Mouse (Mus musculus) embryonic facial prominence, embryonic 10.5 days (tissue): ENCODE results near the gene Sos1. TPM values are rescaled to one million over a fixed set of nuclear protein-coding genes. Genes with fewer than 3 reads are reported as not detected.

Experiments used
- DNase-seq: peaks from one replicate; pipeline ENCODE4 v3.0.0-alpha.2; 2017; ENCODE audit warnings: low spot score
- H3K27ac ChIP-seq: fragments of 300-500 bp; sonication (generic); replicated peaks from 2 replicates; pipeline ENCODE4 v1.5.1; 2016; ENCODE audit warnings: mild to moderate bottlenecking
- H3K27me3 ChIP-seq: fragments of 300-500 bp; sonication (generic); replicated peaks from 2 replicates; pipeline ENCODE4 v1.6.1; 2016; ENCODE audit warnings: low read depth, mild to moderate bottlenecking; ENCODE audit not compliant: poor library complexity, severe bottlenecking
- H3K36me3 ChIP-seq: fragments of 300-500 bp; sonication (generic); replicated peaks from 2 replicates; pipeline ENCODE4 v1.6.1; 2016; ENCODE audit warnings: mild to moderate bottlenecking, moderate library complexity
- H3K4me1 ChIP-seq: fragments of 300-500 bp; sonication (generic); 2 replicates; pipeline ENCODE4 v1.6.1; 2016
- H3K4me3 ChIP-seq: fragments of 300-500 bp; sonication (generic); 2 replicates; pipeline ENCODE4 v1.5.1; 2016; ENCODE audit warnings: mild to moderate bottlenecking, moderate library complexity
- H3K9me3 ChIP-seq: fragments of 300-500 bp; sonication (generic); 2 replicates; pipeline ENCODE4 v1.6.1; 2016; ENCODE audit warnings: mild to moderate bottlenecking
- WGBS: fragments of 180-500 bp; shearing (Covaris S2); methylation state at CpG from one replicate; pipeline ENCODE4 v1.1.7; 2016; 5-methylcytosine and 5-hydroxymethylcytosine counted together
- polyA plus RNA-seq: library from polyadenylated mRNA; unstranded; fragments of >200 nt; fragmentation: Nextera tagmentation; extraction: Ambion mirVana; gene quantifications from 2 replicates; pipeline ENCODE4 v1.2.1, GENCODE M21; 2016

Gene Sos1
- polyA plus RNA-seq = 4.9 and 5.1 TPM in 2 replicates

DNA sequence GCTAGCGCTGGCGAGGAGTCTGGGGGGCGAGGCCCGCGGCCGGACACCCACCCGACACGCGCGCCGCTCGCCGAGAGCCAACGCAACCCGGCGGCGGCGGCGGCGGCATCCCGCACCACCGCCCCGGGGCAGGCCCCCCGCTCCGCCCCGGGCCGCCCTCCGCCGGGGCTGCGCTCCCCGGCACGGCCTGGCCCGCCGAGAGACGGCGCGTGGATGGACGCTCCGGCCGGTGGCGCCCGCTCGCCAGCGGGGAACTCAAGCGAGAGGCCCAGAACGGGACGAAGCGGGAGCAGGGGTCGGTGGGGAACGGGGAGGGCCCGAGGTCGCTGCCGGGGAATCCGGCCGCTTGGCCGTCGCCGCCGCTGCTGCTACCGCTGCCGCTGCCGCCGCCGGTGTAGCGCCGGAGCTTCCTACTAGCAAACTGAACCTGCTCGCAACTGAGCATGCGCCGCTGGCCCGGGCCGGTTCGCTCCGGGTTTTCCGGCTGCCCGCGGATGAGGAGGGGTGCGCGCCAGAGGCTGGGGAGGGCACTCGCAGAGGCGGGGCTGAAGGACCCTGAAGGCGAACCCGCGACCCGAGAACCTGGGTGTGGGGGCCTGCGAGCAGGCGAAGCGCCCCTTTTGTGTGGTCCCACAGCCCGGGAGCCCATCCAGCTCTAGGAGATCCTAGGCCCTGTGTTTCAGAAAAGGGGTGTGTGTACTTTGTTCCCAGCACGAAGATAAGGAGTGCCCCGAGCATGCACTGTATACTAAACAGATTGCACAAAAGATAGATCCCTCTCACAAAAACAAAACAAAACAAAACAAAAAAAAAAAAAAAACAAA, at the start of gene Sos1:
TSS of gene Sos1 (minus strand) at position 423 of the 824 bp plus-strand sequence.
- WGBS = under 1% methylated on average over 90 of the region's 90 CpGs
- peak; percentile 98 for DNase-seq
- Histone ChIP-seq H3K4me3 (peak within 1 kb of the TSS; percentile 97), H3K27me3 (no peaks in the 10 kb centered on the region), H3K36me3 (peaks cover 22% of the 10 kb centered on the region), H3K4me1 (peaks cover 38% of the 10 kb centered on the region), H3K27ac (peak within 1 kb of the TSS; percentile 97), H3K9me3 (no peaks in the 10 kb centered on the region)

DNA sequence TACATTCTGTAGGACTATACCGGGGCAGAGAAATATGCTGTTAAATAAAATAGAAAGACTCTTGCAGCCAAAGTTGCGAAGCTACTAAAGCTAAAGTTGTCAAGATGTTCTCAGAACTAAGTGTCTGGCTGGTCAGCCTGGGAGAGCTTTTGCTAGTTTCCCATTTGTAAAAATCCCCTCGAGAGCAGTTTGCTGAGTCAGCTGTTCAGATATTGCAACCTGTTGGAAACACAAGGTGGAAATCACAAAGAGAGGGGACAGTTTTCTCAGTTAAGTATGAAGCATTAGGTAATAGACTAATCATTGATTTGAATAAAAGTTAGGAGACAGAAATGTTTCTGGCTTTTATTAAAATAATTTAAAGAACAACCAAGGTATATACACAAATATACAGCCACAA, 43.0 kb upstream of the Sos1 start:
- DNase-seq = no peak
- WGBS = 89% methylated on average over 3 of the region's 3 CpGs

DNA sequence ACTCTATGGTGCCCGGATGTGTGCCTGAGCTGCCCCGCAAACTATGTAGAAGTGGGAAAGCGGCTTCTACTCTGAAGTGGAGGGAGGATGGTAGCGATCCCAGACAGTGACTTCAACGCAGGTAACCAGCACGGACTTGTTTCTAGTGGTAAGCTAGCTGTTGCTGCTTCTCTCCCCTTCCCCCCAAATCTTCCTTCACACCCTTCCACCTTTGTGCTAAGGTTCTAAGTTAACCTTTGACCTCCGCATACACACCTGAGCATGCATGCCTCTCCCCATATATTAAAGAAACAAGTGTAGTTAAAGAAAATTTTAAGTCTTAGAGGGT, 41.9 kb upstream of the Sos1 start:
- Histone ChIP-seq H3K4me3 (no peak overlapping the region), H3K36me3 (no peaks in the 10 kb centered on the region), H3K27me3 (no peaks in the 10 kb centered on the region), H3K4me1 (no peaks in the 10 kb centered on the region), H3K27ac (no peak overlapping the region), H3K9me3 (no peaks in the 10 kb centered on the region)
- DNase-seq = no peak
- WGBS = 59% methylated on average over 7 of the region's 7 CpGs

More for the DNA sequence above, 43.0 kb upstream of the Sos1 start:
- Histone ChIP-seq H3K4me1 (no peaks in the 10 kb centered on the region), H3K36me3 (no peaks in the 10 kb centered on the region), H3K27me3 (no peaks in the 10 kb centered on the region), H3K27ac (no peak overlapping the region), H3K4me3 (no peak overlapping the region), H3K9me3 (no peaks in the 10 kb centered on the region)

DNA sequence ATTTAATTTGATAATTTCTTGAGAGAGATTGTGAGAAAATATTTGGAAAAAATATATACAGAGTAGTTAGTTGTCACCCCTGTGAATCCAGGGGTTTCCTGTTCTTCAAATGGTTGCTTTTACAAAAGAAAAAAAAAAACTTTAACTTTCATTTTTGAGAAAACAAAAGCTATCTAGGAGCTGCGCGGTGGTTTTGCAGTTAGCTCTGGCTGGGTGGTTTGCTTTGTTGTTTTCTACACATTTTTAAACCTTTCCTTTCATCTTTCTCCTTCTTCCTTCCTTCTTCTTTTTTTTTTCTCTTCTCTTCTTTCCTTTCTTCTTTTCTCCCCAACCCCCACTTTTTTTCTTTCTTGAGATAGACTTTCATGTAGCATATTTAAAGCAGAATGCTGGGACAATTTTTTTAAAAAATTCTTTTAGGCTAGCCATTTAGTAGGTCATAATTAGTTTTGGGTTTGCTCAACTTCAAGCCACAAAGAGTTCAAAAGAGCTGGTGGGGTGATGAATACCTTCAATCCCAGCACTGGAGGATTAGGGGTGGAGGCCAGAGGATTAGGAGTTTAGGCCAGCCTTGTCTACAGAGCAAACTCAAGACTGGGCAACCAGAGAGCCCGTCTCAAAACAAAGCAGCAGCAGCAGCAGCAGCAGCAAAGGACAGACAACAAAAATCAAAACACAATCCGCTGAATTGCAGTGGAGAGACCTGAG, 41.4 kb upstream of the Sos1 start:
- Histone ChIP-seq H3K4me3 (no peak overlapping the region), H3K27me3 (no peaks in the 10 kb centered on the region), H3K4me1 (no peaks in the 10 kb centered on the region), H3K27ac (no peak overlapping the region), H3K36me3 (no peaks in the 10 kb centered on the region), H3K9me3 (no peaks in the 10 kb centered on the region)
- 46% methylated on average over 4 of the region's 4 CpGs for WGBS
- DNase-seq = no peak

DNA sequence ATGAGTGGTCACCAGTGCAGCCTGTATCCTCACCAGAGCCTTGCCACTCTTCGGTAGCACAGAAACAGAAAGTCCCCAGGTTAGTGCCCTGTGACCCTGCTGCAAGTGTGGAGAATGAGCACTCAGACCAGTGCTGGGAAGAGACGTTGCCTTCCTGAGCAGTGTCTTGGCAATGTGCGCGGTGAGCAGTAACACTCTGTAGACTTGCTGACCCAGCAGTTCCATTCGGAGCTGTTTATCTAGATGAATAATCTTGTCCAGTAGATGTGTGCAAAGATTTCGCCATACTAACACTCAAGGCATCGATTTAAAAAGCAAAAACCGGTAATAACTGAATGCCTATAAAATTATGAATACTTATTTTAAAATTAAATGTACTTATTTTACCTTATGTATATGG, 40.3 kb upstream of the Sos1 start:
- Histone ChIP-seq H3K4me1 (no peaks in the 10 kb centered on the region), H3K27ac (no peak overlapping the region), H3K9me3 (no peaks in the 10 kb centered on the region), H3K36me3 (no peaks in the 10 kb centered on the region), H3K4me3 (no peak overlapping the region), H3K27me3 (no peaks in the 10 kb centered on the region)
- DNase-seq = no peak
- WGBS = 85% methylated on average over 8 of the region's 8 CpGs

DNA sequence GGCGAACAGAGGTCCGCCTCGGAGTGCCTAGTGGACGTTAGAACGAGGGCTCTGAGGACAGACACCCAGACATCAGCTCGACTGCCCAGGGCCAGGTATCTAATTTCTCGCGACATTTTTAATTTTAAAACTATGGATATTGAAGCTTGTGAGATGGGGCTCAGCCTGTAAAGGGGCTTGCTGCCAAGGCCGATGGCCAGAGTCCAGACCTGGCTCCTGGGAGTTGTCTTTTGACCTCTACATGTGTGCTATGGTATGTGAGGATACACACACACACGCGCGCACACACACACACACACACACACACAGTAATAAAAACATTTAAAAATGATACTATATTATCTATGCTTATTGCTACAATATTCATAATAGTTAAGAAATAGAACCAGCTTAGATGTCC, 38.6 kb upstream of the Sos1 start:
- no peaks in the 10 kb centered on the region for H3K27me3 ChIP-seq
- H3K36me3 ChIP-seq = no peaks in the 10 kb centered on the region
- no peak for DNase-seq
- H3K27ac ChIP-seq = no peak overlapping the region
- H3K4me3 ChIP-seq = no peak overlapping the region
- H3K4me1 ChIP-seq = no peaks in the 10 kb centered on the region
- WGBS = 94% methylated on average over 12 of the region's 12 CpGs
- no peaks in the 10 kb centered on the region for H3K9me3 ChIP-seq

DNA sequence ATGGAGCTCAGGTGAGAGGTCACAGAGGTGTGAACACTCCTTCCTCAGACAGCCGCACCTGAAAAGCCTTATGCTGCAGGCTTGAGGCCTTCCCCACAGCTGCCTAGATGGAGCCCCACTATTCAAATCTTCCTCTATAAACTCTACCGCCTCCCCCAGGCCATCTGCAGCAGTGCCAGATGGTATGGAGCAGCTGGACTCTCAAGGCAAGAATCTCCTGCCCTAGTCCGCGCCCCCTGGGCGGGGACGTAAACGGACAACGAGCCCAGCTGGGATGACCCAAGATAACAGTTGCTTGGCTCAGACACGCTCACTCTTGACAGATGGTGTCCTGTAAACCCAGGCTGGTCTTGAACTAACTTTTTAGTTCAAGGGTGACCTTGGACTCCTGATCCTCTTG, 37.0 kb upstream of the Sos1 start:
- no peak for DNase-seq
- no peaks in the 10 kb centered on the region for H3K36me3 ChIP-seq
- WGBS = 82% methylated on average over 9 of the region's 9 CpGs
- H3K27ac ChIP-seq = no peak overlapping the region
- no peaks in the 10 kb centered on the region for H3K9me3 ChIP-seq
- no peaks in the 10 kb centered on the region for H3K4me1 ChIP-seq
- no peaks in the 10 kb centered on the region for H3K27me3 ChIP-seq
- no peak overlapping the region for H3K4me3 ChIP-seq

DNA sequence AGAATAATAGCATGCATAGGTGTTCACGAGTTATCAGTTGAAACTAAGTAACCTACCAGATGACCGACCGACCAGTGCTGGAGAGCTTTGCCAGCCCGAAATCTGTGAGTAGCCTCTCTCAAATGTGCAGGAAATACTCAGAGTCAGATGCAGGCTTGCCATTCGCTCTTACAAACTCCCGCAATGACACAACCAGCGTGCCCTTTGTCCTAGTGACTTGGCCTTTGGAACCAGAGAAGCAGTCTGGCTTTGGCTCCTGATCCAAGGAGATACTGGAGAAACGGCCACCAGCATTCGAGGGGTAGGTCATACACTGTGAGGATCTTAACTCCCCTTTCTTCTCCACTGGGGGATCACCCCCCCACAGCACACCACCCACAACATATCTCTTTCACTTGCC, 35.7 kb upstream of the Sos1 start:
- no peak for DNase-seq
- Histone ChIP-seq H3K4me3 (no peak overlapping the region), H3K27ac (no peak overlapping the region), H3K36me3 (no peaks in the 10 kb centered on the region), H3K4me1 (no peaks in the 10 kb centered on the region), H3K9me3 (no peaks in the 10 kb centered on the region), H3K27me3 (no peaks in the 10 kb centered on the region)
- 89% methylated on average over 9 of the region's 9 CpGs for WGBS

DNA sequence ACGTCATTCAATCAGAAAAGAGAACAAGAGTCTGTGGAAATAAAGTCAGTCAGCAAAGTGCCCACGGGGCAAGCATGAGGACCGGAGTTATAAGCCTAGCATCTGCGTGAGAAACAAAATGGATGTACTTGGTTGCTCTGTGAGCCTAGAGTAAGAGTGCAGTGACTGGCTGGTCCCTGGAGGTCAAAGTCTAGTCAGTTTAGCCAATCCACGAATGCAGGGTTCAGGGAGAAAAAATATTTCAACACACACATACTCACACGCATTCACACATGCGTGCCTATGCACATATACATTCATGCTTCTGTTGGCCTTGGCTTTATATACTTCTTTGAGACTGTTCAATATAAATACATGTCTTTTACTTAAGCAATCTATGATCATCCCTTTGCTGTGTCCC, 35.3 kb upstream of the Sos1 start:
- DNase-seq = no peak
- H3K27ac ChIP-seq = no peak overlapping the region
- 90% methylated on average over 7 of the region's 7 CpGs for whole genome bisulfite sequencing
- H3K36me3 ChIP-seq = no peaks in the 10 kb centered on the region
- H3K27me3 ChIP-seq = no peaks in the 10 kb centered on the region
- H3K9me3 ChIP-seq = no peaks in the 10 kb centered on the region
- no peak overlapping the region for H3K4me3 ChIP-seq
- no peaks in the 10 kb centered on the region for H3K4me1 ChIP-seq

DNA sequence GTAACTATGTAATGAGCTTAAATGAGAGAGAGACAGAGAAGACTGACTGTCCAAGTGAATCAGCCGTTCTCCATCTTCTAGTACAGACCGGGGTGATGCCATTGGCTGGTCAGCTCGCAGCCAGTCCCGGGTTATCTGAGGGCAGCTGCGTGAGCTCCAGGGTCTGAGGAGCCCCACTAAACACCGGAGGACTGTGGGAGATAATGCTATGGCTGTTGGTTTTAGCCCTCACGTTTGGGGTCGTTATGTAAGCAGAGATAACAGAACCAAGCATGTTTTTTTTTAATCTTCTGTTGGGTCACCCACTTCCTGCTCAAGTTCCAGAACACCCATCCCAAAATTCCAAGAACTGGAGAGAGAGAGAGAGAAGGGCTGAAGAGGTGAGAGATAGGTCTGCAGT, 33.5 kb upstream of the Sos1 start:
- H3K9me3 ChIP-seq = no peaks in the 10 kb centered on the region
- no peaks in the 10 kb centered on the region for H3K36me3 ChIP-seq
- WGBS = 86% methylated on average over 8 of the region's 8 CpGs
- H3K4me3 ChIP-seq = no peak overlapping the region
- H3K27ac ChIP-seq = no peak overlapping the region
- no peaks in the 10 kb centered on the region for H3K27me3 ChIP-seq
- H3K4me1 ChIP-seq = no peaks in the 10 kb centered on the region
- no peak for DNase-seq

DNA sequence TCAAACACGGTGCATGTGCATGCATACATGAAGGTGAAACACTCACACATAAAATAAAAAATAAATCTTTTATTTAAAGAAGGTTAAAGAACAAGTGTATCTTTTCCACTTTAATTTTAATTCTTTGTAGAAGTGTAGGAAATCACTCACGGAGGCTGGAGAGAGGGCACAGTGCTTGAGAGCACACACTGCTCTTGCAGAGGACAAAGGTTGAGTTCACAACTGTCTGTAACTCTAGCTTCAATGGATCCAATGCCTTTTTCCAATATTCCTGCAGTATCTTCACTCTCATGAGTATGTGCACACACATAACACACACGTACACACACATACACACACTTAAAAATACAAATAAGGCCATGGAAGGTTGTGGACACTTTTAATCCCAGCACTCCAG, 30.2 kb upstream of the Sos1 start:
- Histone ChIP-seq H3K27me3 (no peaks in the 10 kb centered on the region), H3K27ac (no peak overlapping the region)
- 78% methylated on average over 3 of the region's 3 CpGs for WGBS

DNA sequence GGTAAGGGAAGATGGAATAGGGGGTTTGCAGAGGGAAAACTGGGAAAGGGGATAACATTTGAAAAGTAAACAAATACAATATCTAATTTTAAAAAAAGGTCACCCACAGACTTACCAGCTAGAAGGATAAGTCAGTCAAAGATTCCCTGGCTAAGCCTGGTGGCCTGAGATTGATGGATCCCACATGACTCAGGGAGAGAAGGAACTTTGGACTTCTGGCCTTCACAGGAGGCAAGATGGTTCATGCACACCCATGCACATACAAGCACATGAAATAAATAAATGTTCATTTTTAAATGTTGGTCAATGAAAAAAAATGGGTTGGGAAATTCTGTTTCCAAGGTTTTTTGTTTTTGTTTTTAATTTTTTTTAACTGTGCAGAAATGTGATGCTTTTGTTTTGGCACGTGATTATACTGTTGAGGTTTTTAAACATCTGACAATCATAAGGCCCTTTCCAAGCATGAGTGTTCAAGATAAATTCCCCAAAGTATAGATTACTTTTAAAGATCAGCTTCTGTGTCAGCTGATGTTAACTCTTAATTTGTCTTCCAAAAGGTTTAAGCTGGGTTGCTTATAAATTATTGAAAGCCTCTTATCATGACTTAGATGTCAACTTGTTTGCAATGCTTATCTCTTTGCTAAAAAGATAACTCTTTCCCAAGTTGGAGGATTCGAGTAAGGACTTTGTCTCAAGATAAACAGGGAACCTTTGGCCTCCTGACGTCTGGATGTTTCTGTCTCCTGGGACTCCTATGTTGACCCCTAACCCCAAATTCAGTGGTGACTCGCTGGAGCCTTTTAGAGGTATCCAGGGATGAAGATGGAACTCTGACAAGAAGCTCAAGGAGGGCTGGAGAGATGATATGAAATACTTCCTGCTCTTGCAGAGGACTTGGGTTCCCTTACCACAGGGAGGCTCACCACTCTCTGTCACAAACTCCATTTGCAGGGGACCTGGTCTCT, 29.5 kb upstream of the Sos1 start:
- no peaks in the 10 kb centered on the region for H3K9me3 ChIP-seq
- no peaks in the 10 kb centered on the region for H3K36me3 ChIP-seq
- DNase-seq = no peak
- no peak overlapping the region for H3K4me3 ChIP-seq
- H3K27me3 ChIP-seq = no peaks in the 10 kb centered on the region
- 46% methylated on average over 4 of the region's 4 CpGs for WGBS
- H3K4me1 ChIP-seq = no peaks in the 10 kb centered on the region
- no peak overlapping the region for H3K27ac ChIP-seq

More for the DNA sequence above, 30.2 kb upstream of the Sos1 start:
- no peaks in the 10 kb centered on the region for H3K9me3 ChIP-seq
- no peaks in the 10 kb centered on the region for H3K36me3 ChIP-seq
- no peaks in the 10 kb centered on the region for H3K4me1 ChIP-seq
- no peak overlapping the region for H3K4me3 ChIP-seq
- no peak for DNase-seq
